19 mouse cellular contexts compared by ENCODE assay signal in the genomic region with DNA sequence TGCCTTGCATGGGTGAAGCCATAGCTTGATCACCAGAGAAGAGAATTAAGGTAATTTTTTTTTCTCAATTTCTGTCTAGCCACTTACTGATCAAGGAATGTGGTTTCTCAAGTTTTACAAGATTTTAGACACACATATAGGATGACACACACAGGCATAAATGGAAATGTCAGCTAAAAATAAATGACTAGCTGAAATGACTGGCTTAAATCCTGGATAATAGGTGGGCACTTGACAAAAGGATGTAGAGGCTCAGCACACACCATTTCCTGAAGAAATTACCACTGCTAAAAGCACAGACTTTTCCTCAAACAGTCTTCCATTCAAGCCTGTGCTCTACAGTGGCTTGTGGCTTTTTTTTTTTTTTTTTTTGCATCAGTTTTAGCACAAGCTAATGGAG.
"Had no signal": no experiment of that assay in that cellular context is flagged by ENCODE, and none has a peak within 500 bp of the region (broad histone marks: within the 10 kb centered on the region; RNA-seq: fewer than 3 reads in every experiment).

No protein-coding gene starts in this region.

- H3K4me2 ChIP-seq: lung, embryonic 15.5 days; midbrain, embryonic 12.5 days; neural tube, embryonic 13.5 days; neural tube, embryonic 15.5 days had no signal

- H3K4me3 ChIP-seq: lung, embryonic 15.5 days; midbrain, embryonic 10.5 days; midbrain, embryonic 12.5 days; myocyte; neural tube, embryonic 13.5 days; neural tube, embryonic 15.5 days had no signal

- DNase-seq: lung, adult 18-20 months; lung, postnatal 4 days; midbrain, embryonic 14.5 days; retina, postnatal 1 day; right cerebral cortex, adult 18-20 months; right cerebral cortex, postnatal 25 days; right cerebral cortex, postnatal 4 days; spleen, adult 18-20 months; thymus, adult 2 months; thymus, postnatal 25 days; thymus, postnatal 4 days had no signal

- H3K9me3 ChIP-seq: lung, embryonic 15.5 days; midbrain, embryonic 10.5 days; midbrain, embryonic 12.5 days; neural tube, embryonic 13.5 days; neural tube, embryonic 15.5 days had no signal

- H3K27ac ChIP-seq: lung, embryonic 15.5 days; midbrain, embryonic 10.5 days; midbrain, embryonic 12.5 days; neural tube, embryonic 13.5 days; neural tube, embryonic 15.5 days had no signal

- H3K27me3 ChIP-seq: lung, embryonic 15.5 days; midbrain, embryonic 12.5 days; neural tube, embryonic 13.5 days; neural tube, embryonic 15.5 days had no signal

- H3K4me1 ChIP-seq: lung, embryonic 15.5 days; midbrain, embryonic 10.5 days; midbrain, embryonic 12.5 days; neural tube, embryonic 13.5 days; neural tube, embryonic 15.5 days had no signal

- ATAC-seq: lung, postnatal 0 days; midbrain, embryonic 16.5 days had no signal

- H3K9ac ChIP-seq: lung, embryonic 15.5 days; midbrain, embryonic 12.5 days; neural tube, embryonic 13.5 days; neural tube, embryonic 15.5 days had no signal

- H3K36me3 ChIP-seq: lung, embryonic 15.5 days; midbrain, embryonic 10.5 days; midbrain, embryonic 12.5 days; neural tube, embryonic 13.5 days; neural tube, embryonic 15.5 days had no signal
